Mouse (Mus musculus): ENCODE data around the gene Olfr1134. TPM values are rescaled to one million over a fixed set of nuclear protein-coding genes. Genes with fewer than 3 reads are reported as not detected.

Gene Olfr1134
- polyA plus RNA-seq (2014; fragmentation: Illumina TruSeq; extraction: RNeasy Lipid Tissue Mini Kit (QIAGEN cat#74804); ENCODE audit: low read depth, low replicate concordance): not detected

GRCm38 (mm10) chr2:87658360-87658759, at the start of gene Olfr1134:
Gene Olfr1134 (minus strand): TSS chr2:87658460.

GRCm38 (mm10) chr2:87693847-87694246, 35.6 kb upstream of the Olfr1134 start, which contains the start of gene Olfr1136:
Gene Olfr1136 (minus strand): TSS chr2:87693947.

GRCm38 (mm10) chr2:87673564-87673963, 15.3 kb upstream of the Olfr1134 start, which contains the start of gene Olfr1135:
Gene Olfr1135 (minus strand): TSS chr2:87673664.

GRCm38 (mm10) chr2:87647274-87647673, 11.0 kb downstream of the Olfr1134 start, which contains the start of gene Olfr1133:
Gene Olfr1133 (minus strand): TSS chr2:87647374.

GRCm38 (mm10) chr2:87637435-87637834, 20.8 kb downstream of the Olfr1134 start, which contains the start of gene Olfr1132:
Gene Olfr1132 (minus strand): TSS chr2:87637535.

GRCm38 (mm10) chr2:87626804-87627203, 31.5 kb downstream of the Olfr1134 start, which contains the start of gene Olfr1131:
Gene Olfr1131 (plus strand): TSS chr2:87627104.

GRCm38 (mm10) chr2:87605912-87606311, 52.3 kb downstream of the Olfr1134 start, which contains the start of gene Olfr1130:
Gene Olfr1130 (plus strand): TSS chr2:87606212.

Other genes with a start within 250 kb of the Olfr1134 start
- gene Olfr1123, start 241.8 kb downstream of the Olfr1134 start, polyA plus RNA-seq (2014; fragmentation: Illumina TruSeq; extraction: RNeasy Lipid Tissue Mini Kit (QIAGEN cat#74804); ENCODE audit: low read depth, low replicate concordance): not detected
- gene Olfr1124, start 228.2 kb downstream of the Olfr1134 start, polyA plus RNA-seq (2014; fragmentation: Illumina TruSeq; extraction: RNeasy Lipid Tissue Mini Kit (QIAGEN cat#74804); ENCODE audit: low read depth, low replicate concordance): not detected
- gene Olfr1126, start 204.5 kb downstream of the Olfr1134 start, polyA plus RNA-seq (2014; fragmentation: Illumina TruSeq; extraction: RNeasy Lipid Tissue Mini Kit (QIAGEN cat#74804); ENCODE audit: low read depth, low replicate concordance): not detected
- not detected for gene Pramel7, start 161.4 kb downstream of the Olfr1134 start, polyA plus RNA-seq (2014; fragmentation: Illumina TruSeq; extraction: RNeasy Lipid Tissue Mini Kit (QIAGEN cat#74804); ENCODE audit: low read depth, low replicate concordance)
- not detected for gene Pramel6, start 151.9 kb downstream of the Olfr1134 start, polyA plus RNA-seq (2014; fragmentation: Illumina TruSeq; extraction: RNeasy Lipid Tissue Mini Kit (QIAGEN cat#74804); ENCODE audit: low read depth, low replicate concordance)
- not detected for gene Olfr153, start 126.7 kb downstream of the Olfr1134 start, polyA plus RNA-seq (2014; fragmentation: Illumina TruSeq; extraction: RNeasy Lipid Tissue Mini Kit (QIAGEN cat#74804); ENCODE audit: low read depth, low replicate concordance)
- not detected for gene Olfr1128, start 112.9 kb downstream of the Olfr1134 start, polyA plus RNA-seq (2014; fragmentation: Illumina TruSeq; extraction: RNeasy Lipid Tissue Mini Kit (QIAGEN cat#74804); ENCODE audit: low read depth, low replicate concordance)
- gene Olfr1129, start 84.6 kb downstream of the Olfr1134 start, polyA plus RNA-seq (2014; fragmentation: Illumina TruSeq; extraction: RNeasy Lipid Tissue Mini Kit (QIAGEN cat#74804); ENCODE audit: low read depth, low replicate concordance): not detected
- gene Olfr1130, start 52.2 kb downstream of the Olfr1134 start, polyA plus RNA-seq (2014; fragmentation: Illumina TruSeq; extraction: RNeasy Lipid Tissue Mini Kit (QIAGEN cat#74804); ENCODE audit: low read depth, low replicate concordance): not detected
- gene Olfr1131, start 31.4 kb downstream of the Olfr1134 start, polyA plus RNA-seq (2014; fragmentation: Illumina TruSeq; extraction: RNeasy Lipid Tissue Mini Kit (QIAGEN cat#74804); ENCODE audit: low read depth, low replicate concordance): not detected
- gene Olfr1132, start 20.9 kb downstream of the Olfr1134 start, polyA plus RNA-seq (2014; fragmentation: Illumina TruSeq; extraction: RNeasy Lipid Tissue Mini Kit (QIAGEN cat#74804); ENCODE audit: low read depth, low replicate concordance): not detected
- not detected for gene Olfr1133, start 11.1 kb downstream of the Olfr1134 start, polyA plus RNA-seq (2014; fragmentation: Illumina TruSeq; extraction: RNeasy Lipid Tissue Mini Kit (QIAGEN cat#74804); ENCODE audit: low read depth, low replicate concordance)
- gene Olfr1135, start 15.2 kb upstream of the Olfr1134 start, polyA plus RNA-seq (2014; fragmentation: Illumina TruSeq; extraction: RNeasy Lipid Tissue Mini Kit (QIAGEN cat#74804); ENCODE audit: low read depth, low replicate concordance): not detected
- not detected for gene Olfr1136, start 35.5 kb upstream of the Olfr1134 start, polyA plus RNA-seq (2014; fragmentation: Illumina TruSeq; extraction: RNeasy Lipid Tissue Mini Kit (QIAGEN cat#74804); ENCODE audit: low read depth, low replicate concordance)
- gene Olfr1137, start 54.7 kb upstream of the Olfr1134 start, polyA plus RNA-seq (2014; fragmentation: Illumina TruSeq; extraction: RNeasy Lipid Tissue Mini Kit (QIAGEN cat#74804); ENCODE audit: low read depth, low replicate concordance): not detected
- gene Olfr1138, start 81.5 kb upstream of the Olfr1134 start, polyA plus RNA-seq (2014; fragmentation: Illumina TruSeq; extraction: RNeasy Lipid Tissue Mini Kit (QIAGEN cat#74804); ENCODE audit: low read depth, low replicate concordance): not detected
- not detected for gene Olfr1140, start 85.3 kb upstream of the Olfr1134 start, polyA plus RNA-seq (2014; fragmentation: Illumina TruSeq; extraction: RNeasy Lipid Tissue Mini Kit (QIAGEN cat#74804); ENCODE audit: low read depth, low replicate concordance)
- gene Olfr1141, start 95.5 kb upstream of the Olfr1134 start, polyA plus RNA-seq (2014; fragmentation: Illumina TruSeq; extraction: RNeasy Lipid Tissue Mini Kit (QIAGEN cat#74804); ENCODE audit: low read depth, low replicate concordance): not detected
- gene Olfr152, start 121.0 kb upstream of the Olfr1134 start, polyA plus RNA-seq (2014; fragmentation: Illumina TruSeq; extraction: RNeasy Lipid Tissue Mini Kit (QIAGEN cat#74804); ENCODE audit: low read depth, low replicate concordance): not detected
- not detected for gene Olfr1143, start 142.1 kb upstream of the Olfr1134 start, polyA plus RNA-seq (2014; fragmentation: Illumina TruSeq; extraction: RNeasy Lipid Tissue Mini Kit (QIAGEN cat#74804); ENCODE audit: low read depth, low replicate concordance)
- not detected for gene Olfr1145, start 151.4 kb upstream of the Olfr1134 start, polyA plus RNA-seq (2014; fragmentation: Illumina TruSeq; extraction: RNeasy Lipid Tissue Mini Kit (QIAGEN cat#74804); ENCODE audit: low read depth, low replicate concordance)
- gene Olfr1148, start 172.1 kb upstream of the Olfr1134 start, polyA plus RNA-seq (2014; fragmentation: Illumina TruSeq; extraction: RNeasy Lipid Tissue Mini Kit (QIAGEN cat#74804); ENCODE audit: low read depth, low replicate concordance): not detected
- gene Olfr1150-ps1, start 185.5 kb upstream of the Olfr1134 start, polyA plus RNA-seq (2014; fragmentation: Illumina TruSeq; extraction: RNeasy Lipid Tissue Mini Kit (QIAGEN cat#74804); ENCODE audit: low read depth, low replicate concordance): not detected
- not detected for gene Olfr1151, start 197.4 kb upstream of the Olfr1134 start, polyA plus RNA-seq (2014; fragmentation: Illumina TruSeq; extraction: RNeasy Lipid Tissue Mini Kit (QIAGEN cat#74804); ENCODE audit: low read depth, low replicate concordance)
- not detected for gene Olfr1152, start 208.0 kb upstream of the Olfr1134 start, polyA plus RNA-seq (2014; fragmentation: Illumina TruSeq; extraction: RNeasy Lipid Tissue Mini Kit (QIAGEN cat#74804); ENCODE audit: low read depth, low replicate concordance)
- gene Olfr1153, start 236.5 kb upstream of the Olfr1134 start, polyA plus RNA-seq (2014; fragmentation: Illumina TruSeq; extraction: RNeasy Lipid Tissue Mini Kit (QIAGEN cat#74804); ENCODE audit: low read depth, low replicate concordance): not detected
- not detected for gene Olfr1154, start 246.7 kb upstream of the Olfr1134 start, polyA plus RNA-seq (2014; fragmentation: Illumina TruSeq; extraction: RNeasy Lipid Tissue Mini Kit (QIAGEN cat#74804); ENCODE audit: low read depth, low replicate concordance)

All from heart, adult 10 weeks (tissue).